Mouse (Mus musculus) neutrophil, adult 83 days (primary cell): ENCODE data around the gene Slc16a6. TPM values are rescaled to one million over a fixed set of nuclear protein-coding genes. Genes with fewer than 3 reads are reported as not detected.

Experiments used
- total RNA-seq, 2 experiments: library from RNA; stranded (reverse); gene quantifications; one replicate each; pipeline ENCODE4 v1.2.4; 2023

Slc16a6 gene
- 10 to 100 TPM; 59.3 to 62.7 TPM for total RNA-seq

GRCm38 (mm10) chr11:109473171-109474085 is at the start of gene Slc16a6, which contains the start of gene Arsg:
TSS of gene Slc16a6 (minus strand) at chr11:109473598.
TSS of gene Arsg (plus strand) at chr11:109473374.

GRCm38 (mm10) chr11:109425392-109426271 is 47.8 kb downstream of the Slc16a6 start, which contains the start of gene Amz2:
TSS of gene Amz2 (plus strand) at chr11:109425946.

GRCm38 (mm10) chr11:109413617-109414016 is 59.8 kb downstream of the Slc16a6 start, which contains the start of gene 9930022D16Rik:
TSS of gene 9930022D16Rik (plus strand) at chr11:109413917.

Other genes with a start within 250 kb of the Slc16a6 start
- 1 to 10 TPM; 4.9 to 5.4 TPM for gene Rgs9, start 175.5 kb downstream of the Slc16a6 start, total RNA-seq
- 10 to 100 TPM; 67.7 to 84.9 TPM for gene Gna13, start 110.8 kb downstream of the Slc16a6 start, total RNA-seq
- gene 9930022D16Rik, start 59.7 kb downstream of the Slc16a6 start, total RNA-seq = not detected
- 10 to 100 TPM; 17.9 to 20.1 TPM for gene Amz2, start 47.7 kb downstream of the Slc16a6 start, total RNA-seq
- 10 to 100 TPM; 28.4 to 38.3 TPM for gene Arsg, start 224 bp downstream of the Slc16a6 start, total RNA-seq
- 10 to 100 TPM; 44.9 to 45.6 TPM for gene Wipi1, start 138.4 kb upstream of the Slc16a6 start, total RNA-seq
- 100 to 1,000 TPM; 143 to 146 TPM for gene Prkar1a, start 175.8 kb upstream of the Slc16a6 start, total RNA-seq
- gene Fam20a, start 248.7 kb upstream of the Slc16a6 start, total RNA-seq = under 1 TPM in 1 of 2 experiments, not detected in 1; 0.13 TPM